Mouse (Mus musculus): ENCODE data around the gene Psme2. TPM values are rescaled to one million over a fixed set of nuclear protein-coding genes. Genes with fewer than 3 reads are reported as not detected.

Gene Psme2
- total and polyA plus RNA-seq, 3 experiments, result 467 to 757 (median 684) TPM

- TF ChIP-seq TCF12 (IDR thresholded peaks at IDR 0.05; ENCODE audit: low read depth, low read length), result peak; percentile 44; the same call in 1 of the 2 replicates
- TF ChIP-seq PAX5 (IDR thresholded peaks at IDR 0.05; ENCODE audit: low read length), result no peak
- TF ChIP-seq HCFC1 (IDR thresholded peaks at IDR 0.05; ENCODE audit: low read depth, low read length), result peak; percentile 65
- no peak; the same call in 1 of the 2 replicates for TF ChIP-seq MXI1 (IDR thresholded peaks at IDR 0.05; ENCODE audit: low read depth, low read length)
- TF ChIP-seq ELF1 (IDR thresholded peaks at IDR 0.05; ENCODE audit: low read depth, low read length), result peak; percentile 82
- peak; percentile 92 for TF ChIP-seq JUN (IDR thresholded peaks at IDR 0.05; ENCODE audit: insufficient read depth, low read depth, low read length)
- no peak for TF ChIP-seq POLR2AphosphoS2 (IDR thresholded peaks at IDR 0.05; ENCODE audit: low read depth, low read length)
- TF ChIP-seq MYC (IDR thresholded peaks at IDR 0.05; ENCODE audit: low read depth, low read length), result peak; percentile 87
- no peak for TF ChIP-seq ZKSCAN1 (IDR thresholded peaks at IDR 0.05; ENCODE audit: borderline replicate concordance, low read depth, low read length)
- peak; percentile 61; the same call in 1 of the 2 replicates for TF ChIP-seq BHLHE40 (IDR thresholded peaks at IDR 0.05; ENCODE audit: low read depth, low read length)
- no peak for TF ChIP-seq USF1 (IDR thresholded peaks at IDR 0.05; ENCODE audit: low read depth, low read length)
- no peak for TF ChIP-seq CHD1 (IDR thresholded peaks at IDR 0.05; ENCODE audit: low read depth, low read length)
- TF ChIP-seq KAT2A (IDR thresholded peaks at IDR 0.05; ENCODE audit: insufficient replicate concordance, low read length), result no peak
- TF ChIP-seq ZC3H11A (IDR thresholded peaks at IDR 0.05; ENCODE audit: low read depth, low read length), result peak; percentile 22; the same call in 1 of the 2 replicates
- TF ChIP-seq IRF4 (IDR thresholded peaks at IDR 0.05; ENCODE audit: low read depth, low read length), result peak; percentile 88
- TF ChIP-seq SMC3 (IDR thresholded peaks at IDR 0.05; ENCODE audit: low read depth, low read length), result peak; percentile 86
- TF ChIP-seq UBTF (IDR thresholded peaks at IDR 0.05; ENCODE audit: low read depth, low read length), result no peak
- no peak for TF ChIP-seq RCOR1 (conservative IDR thresholded peaks at IDR 0.05; ENCODE audit: low read depth, low read length)
- peak; percentile 32; the same call in 1 of the 2 replicates for TF ChIP-seq MAX (IDR thresholded peaks at IDR 0.05; ENCODE audit: low read length)
Observed at GRCm38 (mm10) chr14:55557003-55557402, 33.9 kb downstream of the Psme2 start (continued).

GRCm38 (mm10) chr14:55555788-55556187 lies 35.1 kb downstream of the Psme2 start:
- Histone ChIP-seq H3K79me2 (replicated peaks; ENCODE audit: control insufficient read depth, extremely low read depth, insufficient read depth, poor library complexity, severe bottlenecking) (peaks cover 3% of the 10 kb centered on the region; the same call in 1 of the 2 replicates), H3K4me2 (ENCODE audit: insufficient read depth, low read depth, poor library complexity, severe bottlenecking) (no peak overlapping the region), H3K9ac (ENCODE audit: insufficient read depth, low read depth) (no peak overlapping the region), H3K9me3 (replicated peaks; ENCODE audit: low read length) (no peaks in the 10 kb centered on the region), H3K27ac (ENCODE audit: insufficient read depth, low read depth) (no peak overlapping the region), H3K36me3 (replicated peaks in 1 of 2; ENCODE audit: control insufficient read depth in 1 of 2, insufficient read depth in 1 of 2, low read length in 1 of 2) (peaks cover 0 to 7% of the 10 kb centered on the region in 2 experiments), H3K4me3 (replicated peaks in 1 of 3; ENCODE audit: low read depth in 2 of 3, low read length in 2 of 3, poor library complexity in 1 of 3) (no peak overlapping the region), H3K27me3 (replicated peaks) (no peaks in the 10 kb centered on the region), H3K4me1 (ENCODE audit: control insufficient read depth in 1 of 2, insufficient read depth in 2 of 2) (peaks cover 2 to 22% of the 10 kb centered on the region in 2 experiments; a peak in 3 of 4 replicates)
- DNase-seq (ENCODE audit: extremely low read depth), result no peak
- TF ChIP-seq CHD2 (IDR thresholded peaks at IDR 0.05; ENCODE audit: low read length), result no peak
- no peak for TF ChIP-seq MXI1 (IDR thresholded peaks at IDR 0.05; ENCODE audit: low read depth, low read length)
- TF ChIP-seq SMC3 (IDR thresholded peaks at IDR 0.05; ENCODE audit: low read depth, low read length), result no peak
- no peak for TF ChIP-seq E2F4 (IDR thresholded peaks at IDR 0.05; ENCODE audit: insufficient replicate concordance, low read depth, low read length)
- TF ChIP-seq RAD21 (IDR thresholded peaks at IDR 0.05; ENCODE audit: low read depth, low read length), result no peak
- no peak for TF ChIP-seq MAZ (IDR thresholded peaks at IDR 0.05; ENCODE audit: low read depth, low read length)
- no peak for TF ChIP-seq ZC3H11A (IDR thresholded peaks at IDR 0.05; ENCODE audit: low read depth, low read length)
- no peak for TF ChIP-seq USF1 (IDR thresholded peaks at IDR 0.05; ENCODE audit: low read depth, low read length)
- no peak for TF ChIP-seq NELFE (IDR thresholded peaks at IDR 0.05; ENCODE audit: low read depth, low read length)
- no peak for TF ChIP-seq MAFK (IDR thresholded peaks at IDR 0.05; ENCODE audit: insufficient replicate concordance, low read length)
- TF ChIP-seq ZNF384 (IDR thresholded peaks at IDR 0.05; ENCODE audit: low read depth, low read length), result no peak
- no peak for TF ChIP-seq NRF1 (IDR thresholded peaks at IDR 0.05; ENCODE audit: low read depth, low read length)
- TF ChIP-seq BHLHE40 (IDR thresholded peaks at IDR 0.05; ENCODE audit: low read depth, low read length), result no peak
- dilution Hi-C loops (cut with MboI; ENCODE audit: extremely low pct_ligation_motif_present, extremely low pct_unique_long_range_greater_than_20kb, low sequenced_read_pairs), result no loop called here
- in situ Hi-C loops (cut with MboI; ENCODE audit: low pct_ligation_motif_present, low pct_unique_long_range_greater_than_20kb, low sequenced_read_pairs), result no loop called here
